Mouse (Mus musculus) liver, embryonic 14.5 days (tissue): Measurements from ENCODE around the gene Scn1b.

ENCODE experiments used
- CTCF ChIP-seq: IDR thresholded peaks from 2 replicates; pipeline ENCODE4 v1.5.1; 2016; ENCODE audit warnings: antibody characterized with exemption, low read depth, control low read depth
- EP300 ChIP-seq: IDR thresholded peaks from 2 replicates; pipeline ENCODE4 v1.6.1; 2016; ENCODE audit warnings: antibody characterized with exemption, low read depth

- TF ChIP-seq CTCF (no peak), EP300 (no peak)
These were observed 59.0 kb downstream of the Scn1b start for GRCm38 (mm10) chr7:31067836-31068235.
